14 mouse cellular contexts compared by ENCODE assay signal in the genomic region with DNA sequence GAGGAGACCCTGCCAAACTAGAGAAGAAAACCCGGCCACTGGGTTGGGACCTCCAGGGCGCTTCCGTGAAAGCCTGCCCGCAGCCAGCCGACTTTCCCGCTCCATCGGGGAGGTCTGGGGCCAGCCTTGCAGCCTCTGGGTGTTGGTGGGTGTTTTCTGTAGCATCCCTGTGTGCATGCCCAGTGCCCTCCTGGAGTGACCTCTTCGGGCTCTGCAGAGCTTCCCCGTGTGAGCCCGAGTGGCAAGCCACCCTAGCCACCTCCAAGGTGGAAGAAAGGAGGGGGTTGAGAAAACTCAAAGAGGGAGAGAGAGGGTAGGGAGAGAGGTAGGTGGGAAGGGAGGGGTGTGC. TPM values are rescaled to one million over a fixed set of nuclear protein-coding genes. Genes with fewer than 3 reads are reported as not detected.
DNase-seq lines count a peak whose midpoint lies in the region; ATAC-seq lines count a peak whose summit lies in the region.
"Had no signal": no experiment of that assay in that cellular context is flagged by ENCODE, and none has a peak within 500 bp of the region (broad histone marks: within the 10 kb centered on the region; RNA-seq: fewer than 3 reads in every experiment).

No protein-coding gene starts in this region.

- H3K4me1 ChIP-seq in hindbrain, embryonic 10.5 days (replicated peaks), result peaks cover 44% of the 10 kb centered on the region
- peaks cover 5% of the 10 kb centered on the region for H3K4me1 ChIP-seq in hindbrain, embryonic 11.5 days (replicated peaks; ENCODE audit: control insufficient read depth, insufficient read depth, low read length)
- H3K4me1 ChIP-seq in embryonic facial prominence, embryonic 14.5 days (ENCODE audit: control insufficient read depth, insufficient read depth, low read length), result no peaks in the 10 kb centered on the region; the same call in 1 of the 2 replicates
- H3K4me1 ChIP-seq in limb, embryonic 15.5 days, result peaks cover 37% of the 10 kb centered on the region

- no peak overlapping the region for H3K27ac ChIP-seq in hindbrain, embryonic 10.5 days
- H3K27ac ChIP-seq in hindbrain, embryonic 11.5 days (ENCODE audit: low read depth, low read length), result no peak overlapping the region
- no peak overlapping the region for H3K27ac ChIP-seq in embryonic facial prominence, embryonic 14.5 days (replicated peaks; ENCODE audit: low read depth, low read length)
- H3K27ac ChIP-seq in limb, embryonic 15.5 days, result no peak overlapping the region
- H3K27ac ChIP-seq: forebrain, embryonic 12.5 days; midbrain, embryonic 12.5 days had no signal

- H3K36me3 ChIP-seq in hindbrain, embryonic 10.5 days, result no peaks in the 10 kb centered on the region
- H3K36me3 ChIP-seq in hindbrain, embryonic 11.5 days (ENCODE audit: control insufficient read depth, insufficient read depth, low read length), result no peaks in the 10 kb centered on the region
- H3K36me3 ChIP-seq in embryonic facial prominence, embryonic 14.5 days (ENCODE audit: control insufficient read depth, insufficient read depth, low read length), result no peaks in the 10 kb centered on the region
- no peaks in the 10 kb centered on the region for H3K36me3 ChIP-seq in limb, embryonic 15.5 days
- H3K36me3 ChIP-seq: forebrain, embryonic 12.5 days; midbrain, embryonic 12.5 days had no signal

- H3K9ac ChIP-seq in hindbrain, embryonic 11.5 days (ENCODE audit: low read depth, low read length), result no peak overlapping the region
- H3K9ac ChIP-seq in embryonic facial prominence, embryonic 14.5 days (ENCODE audit: low read depth, low read length), result peak overlapping the region; percentile 46
- H3K9ac ChIP-seq in limb, embryonic 15.5 days, result no peak overlapping the region
- H3K9ac ChIP-seq: forebrain, embryonic 12.5 days; midbrain, embryonic 12.5 days had no signal

- H3K4me3 ChIP-seq in hindbrain, embryonic 10.5 days, result peak overlapping the region; percentile 36; the same call in 1 of the 2 replicates
- H3K4me3 ChIP-seq in hindbrain, embryonic 11.5 days (ENCODE audit: low read depth, low read length), result no peak overlapping the region
- peak overlapping the region; percentile 29 for H3K4me3 ChIP-seq in embryonic facial prominence, embryonic 14.5 days (ENCODE audit: low read depth, low read length)
- H3K4me3 ChIP-seq in limb, embryonic 15.5 days, result peak overlapping the region; percentile 20
- H3K4me3 ChIP-seq: forebrain, embryonic 12.5 days; midbrain, embryonic 12.5 days had no signal

- peaks cover 100% of the 10 kb centered on the region for H3K27me3 ChIP-seq in hindbrain, embryonic 10.5 days (ENCODE audit: insufficient read depth, poor library complexity, severe bottlenecking)
- H3K27me3 ChIP-seq in hindbrain, embryonic 11.5 days (ENCODE audit: control insufficient read depth, insufficient read depth, low read length), result peaks cover 93% of the 10 kb centered on the region
- peaks cover 99% of the 10 kb centered on the region for H3K27me3 ChIP-seq in embryonic facial prominence, embryonic 14.5 days (replicated peaks; ENCODE audit: control insufficient read depth, insufficient read depth, low read length)
- H3K27me3 ChIP-seq in limb, embryonic 15.5 days, result peaks cover 97% of the 10 kb centered on the region

- no peak for ATAC-seq in hindbrain, embryonic 11.5 days (ENCODE audit: low FRiP score)
- no peak for ATAC-seq in embryonic facial prominence, embryonic 14.5 days (ENCODE audit: low read depth)
- ATAC-seq in limb, embryonic 15.5 days (ENCODE audit: insufficient number of reproducible peaks, low FRiP score, low TSS enrichment, low read depth), result no peak

- H3K9me3 ChIP-seq in hindbrain, embryonic 10.5 days, result no peaks in the 10 kb centered on the region
- no peaks in the 10 kb centered on the region for H3K9me3 ChIP-seq in hindbrain, embryonic 11.5 days (ENCODE audit: control insufficient read depth, low read length)
- H3K9me3 ChIP-seq in embryonic facial prominence, embryonic 14.5 days (ENCODE audit: control insufficient read depth, low read length), result no peaks in the 10 kb centered on the region
- H3K9me3 ChIP-seq in limb, embryonic 15.5 days, result no peaks in the 10 kb centered on the region
- H3K9me3 ChIP-seq: forebrain, embryonic 12.5 days; midbrain, embryonic 12.5 days had no signal

- no peak overlapping the region; the same call in 1 of the 2 replicates for H3K4me2 ChIP-seq in hindbrain, embryonic 11.5 days (replicated peaks; ENCODE audit: low read depth, low read length)
- peak overlapping the region; percentile 65 for H3K4me2 ChIP-seq in embryonic facial prominence, embryonic 14.5 days (ENCODE audit: low read depth, low read length)
- peak overlapping the region; percentile 31 for H3K4me2 ChIP-seq in limb, embryonic 15.5 days
- H3K4me2 ChIP-seq: forebrain, embryonic 12.5 days; midbrain, embryonic 12.5 days had no signal

- WGBS in hindbrain, embryonic 10.5 days, result 0% methylated on average over 10 of the region's 10 CpGs
- under 1% methylated on average over 10 of the region's 10 CpGs for WGBS in hindbrain, embryonic 11.5 days
- WGBS in embryonic facial prominence, embryonic 14.5 days, result 4% methylated on average over 10 of the region's 10 CpGs
- 3% methylated on average over 10 of the region's 10 CpGs for WGBS in limb, embryonic 15.5 days

- no peak for DNase-seq in hindbrain, embryonic 10.5 days (ENCODE audit: low spot score)
- DNase-seq in hindbrain, embryonic 11.5 days (ENCODE audit: low spot score), result no peak
- DNase-seq in ES-CJ7 (ENCODE audit: low read depth, low spot score), result peak; percentile 14
- no peak for DNase-seq in embryonic facial prominence, embryonic 14.5 days (ENCODE audit: low spot score)
- DNase-seq in spleen, postnatal 10 days (ENCODE audit: low spot score in 2 of 2), result no peak
- DNase-seq in cerebellum, postnatal 10 days, result no peak
- DNase-seq in left cerebral cortex, adult 18-20 months (ENCODE audit: low spot score in 2 of 2), result no peak
- DNase-seq: cerebellum, adult 11 months; heart, postnatal 4 days; layer of hippocampus, postnatal 36 days; thymus, postnatal 14 days had no signal

RNA-seq across cellular contexts. Expression of a gene that starts 5.1 kb away (rescaled TPM):
- polyA plus RNA-seq in hindbrain, embryonic 10.5 days (2016; fragmentation: Nextera tagmentation; extraction: Ambion mirVana), result 5.7 and 11.8 TPM in 2 replicates
- 4.8 and 9.1 TPM in 2 replicates for polyA plus RNA-seq in hindbrain, embryonic 11.5 days (2014; fragmentation: Nextera tagmentation; extraction: Ambion mirVana)
- polyA plus RNA-seq in embryonic facial prominence, embryonic 14.5 days (2014; fragmentation: Nextera tagmentation; extraction: Ambion mirVana), result 5.1 and 5.3 TPM in 2 replicates
- polyA plus RNA-seq in limb, embryonic 15.5 days (2015; fragmentation: Nextera tagmentation; extraction: Ambion mirVana), result 5.0 and 5.5 TPM in 2 replicates
- 1 to 10 TPM; 5.9 to 6.0 TPM for total RNA-seq in left cerebral cortex, adult 18-20 months (2021)
- total RNA-seq: heart, postnatal 4 days had no signal
